20 mouse cellular contexts compared by ENCODE assay signal in genomic region chr6:30520400-30520799, GRCm38 (mm10). TPM values are rescaled to one million over a fixed set of nuclear protein-coding genes. Genes with fewer than 3 reads are reported as not detected.
DNase-seq lines count a peak whose midpoint lies in the region; ATAC-seq and TF ChIP-seq lines count a peak whose summit lies in the region.
"Had no signal": no experiment of that assay in that cellular context is flagged by ENCODE, and none has a peak within 500 bp of the region (broad histone marks: within the 10 kb centered on the region; RNA-seq: fewer than 3 reads in every experiment).

No protein-coding gene starts in this region.

- peaks cover 3% of the 10 kb centered on the region; the same call in 1 of the 2 replicates for H3K4me1 ChIP-seq in kidney, postnatal 0 days (replicated peaks; ENCODE audit: insufficient read depth, low read length)
- H3K4me1 ChIP-seq: hindbrain, embryonic 15.5 days had no signal

- ATAC-seq in kidney, postnatal 0 days (replicated peaks; ENCODE audit: low FRiP score, low read depth): no peak
- peak; percentile 63 for ATAC-seq in common myeloid progenitor, adult 5-6 weeks (replicated peaks; ENCODE audit: low read depth, poor library complexity, severe bottlenecking)

- no peaks in the 10 kb centered on the region for H3K36me3 ChIP-seq in kidney, postnatal 0 days (ENCODE audit: insufficient read depth, low read length)
- H3K36me3 ChIP-seq: hindbrain, embryonic 15.5 days; kidney, embryonic 15.5 days; neural tube, embryonic 13.5 days had no signal

- DNase-seq in embryo, embryonic 11 days: peak; percentile 28
- no peak for DNase-seq in embryo, embryonic 10 days (ENCODE audit: low spot score)
- DNase-seq in kidney, postnatal 0 days (ENCODE audit: low spot score): no peak
- no peak for DNase-seq in kidney, postnatal 36 days
- peak; percentile 37 for DNase-seq in retina, embryonic 14.5 days (ENCODE audit: low spot score)
- no peak for DNase-seq in kidney, adult 9 months
- no peak for DNase-seq in adipocyte (ENCODE audit: low spot score)
- DNase-seq: adrenal gland, adult 8-10 months; cerebellum, adult 18-20 months; gastrocnemius, postnatal 25 days; lung, postnatal 10 days; thymus, postnatal 4 days had no signal

- H3K9ac ChIP-seq in kidney, postnatal 0 days (ENCODE audit: low read depth, low read length): no peak overlapping the region
- H3K9ac ChIP-seq: hindbrain, embryonic 15.5 days; kidney, embryonic 15.5 days; neural tube, embryonic 13.5 days had no signal

- no peak overlapping the region for H3K4me2 ChIP-seq in kidney, postnatal 0 days (ENCODE audit: low read length)
- H3K4me2 ChIP-seq: hindbrain, embryonic 15.5 days; kidney, embryonic 15.5 days; liver, embryonic 11.5 days; neural tube, embryonic 13.5 days had no signal

- no peaks in the 10 kb centered on the region for H3K27me3 ChIP-seq in kidney, postnatal 0 days (ENCODE audit: insufficient read depth, low read length)
- H3K27me3 ChIP-seq: hindbrain, embryonic 15.5 days; kidney, embryonic 15.5 days; neural tube, embryonic 13.5 days had no signal

- H3K9me3 ChIP-seq in kidney, postnatal 0 days (replicated peaks; ENCODE audit: low read length): no peaks in the 10 kb centered on the region
- H3K9me3 ChIP-seq: hindbrain, embryonic 15.5 days; kidney, embryonic 15.5 days; neural tube, embryonic 13.5 days had no signal

- no peak overlapping the region for H3K27ac ChIP-seq in kidney, postnatal 0 days
- H3K27ac ChIP-seq: hindbrain, embryonic 15.5 days; kidney, embryonic 15.5 days; neural tube, embryonic 13.5 days had no signal

- peak; percentile 31; the same call in 1 of the 2 replicates for TF ChIP-seq CTCF in kidney, postnatal 0 days (IDR thresholded peaks at IDR 0.05; ENCODE audit: low read depth)

- 70% methylated on average over 11 of the region's 11 CpGs for WGBS in kidney, postnatal 0 days

- H3K4me3 ChIP-seq in kidney, postnatal 0 days (replicated peaks; ENCODE audit: low read depth, low read length): no peak overlapping the region
- H3K4me3 ChIP-seq: erythroblast, embryonic 14.5 days; hindbrain, embryonic 15.5 days; kidney, embryonic 15.5 days; neural tube, embryonic 13.5 days had no signal

RNA-seq across cellular contexts. Expression of gene Ssmem1, which starts 10.8 kb away (rescaled TPM):
- 0.19 and 0.30 TPM in 2 replicates for polyA plus RNA-seq in kidney, postnatal 0 days (2015; fragmentation: Nextera tagmentation; extraction: Ambion mirVana)
- total RNA-seq in common myeloid progenitor, adult 5-6 weeks (2017): not detected in 2 replicates
- total RNA-seq: monocyte, adult 5-6 weeks had no signal
- polyA plus RNA-seq: erythroblast, embryonic 14.5 days; frontal cortex, adult 2 months; kidney, embryonic 15.5 days; liver, embryonic 11.5 days; neural tube, embryonic 13.5 days had no signal

RNA-seq across cellular contexts. Expression of gene Tmem209, which starts 10.8 kb away (rescaled TPM):
- 25.9 and 27.4 TPM in 2 replicates for polyA plus RNA-seq in kidney, postnatal 0 days (2015; fragmentation: Nextera tagmentation; extraction: Ambion mirVana)
- 25.7 and 48.9 TPM in 2 replicates for total RNA-seq in common myeloid progenitor, adult 5-6 weeks (2017)

RNA-seq across cellular contexts. Expression of gene Cpa2, which starts 21.0 kb away (rescaled TPM):
- polyA plus RNA-seq in kidney, postnatal 0 days (2015; fragmentation: Nextera tagmentation; extraction: Ambion mirVana): 11.5 and 12.4 TPM in 2 replicates
- total RNA-seq in common myeloid progenitor, adult 5-6 weeks (2017): 1.2 TPM in 1 of 2 replicates, not detected in the other
- total RNA-seq: gastrocnemius, postnatal 25 days; monocyte, adult 5-6 weeks had no signal
- polyA plus RNA-seq: erythroblast, embryonic 14.5 days had no signal

RNA-seq across cellular contexts. Expression of gene Cpa4, which starts 47.8 kb away (rescaled TPM):
- polyA plus RNA-seq in kidney, postnatal 0 days (2015; fragmentation: Nextera tagmentation; extraction: Ambion mirVana): 0.05 TPM in 1 of 2 replicates, not detected in the other
- total RNA-seq in common myeloid progenitor, adult 5-6 weeks (2017): not detected in 2 replicates
- total RNA-seq: gastrocnemius, postnatal 25 days; monocyte, adult 5-6 weeks had no signal
- polyA plus RNA-seq: erythroblast, embryonic 14.5 days had no signal

Comparison
In these comparisons a context has a peak if more than half of its experiments do, and no peak if none do; other contexts are left out.
1. DNase-seq: peak in embryo, embryonic 11 days (single experiment) and retina, embryonic 14.5 days (single experiment); none in embryo, embryonic 10 days (single experiment), kidney, postnatal 0 days (single experiment), kidney, postnatal 36 days (0 of 2), kidney, adult 9 months (single experiment) and adipocyte (single experiment).